Mouse (Mus musculus) megakaryocyte, embryonic 14.5 days (primary cell): ENCODE data around the gene Gm15517. TPM values are rescaled to one million over a fixed set of nuclear protein-coding genes. Genes with fewer than 3 reads are reported as not detected.

Source experiments
- H3K27me3 ChIP-seq: replicated peaks from 2 replicates; pipeline ENCODE3; 2012; ENCODE audit warnings: inconsistent platforms
- H3K36me3 ChIP-seq: replicated peaks from 2 replicates; pipeline ENCODE3; 2012; ENCODE audit warnings: low read length, inconsistent platforms, mixed read lengths
- H3K4me1 ChIP-seq: 2 replicates; pipeline ENCODE4 v1.6.1; 2012; ENCODE audit warnings: inconsistent platforms
- H3K4me3 ChIP-seq: replicated peaks from 2 replicates; pipeline ENCODE3; 2012; ENCODE audit warnings: moderate library complexity, mild to moderate bottlenecking, inconsistent platforms
- H3K9me3 ChIP-seq: 2 replicates; pipeline ENCODE4 v1.6.1; 2012; ENCODE audit warnings: inconsistent platforms
- FLI1 ChIP-seq: IDR thresholded peaks from 2 replicates; pipeline ENCODE4 v1.6.1; 2012; ENCODE audit warnings: low read length, inconsistent platforms, mixed read lengths
- GATA1 ChIP-seq: IDR thresholded peaks from 3 replicates; pipeline ENCODE4 v1.6.1; 2012; ENCODE audit warnings: mixed read lengths, low read length, inconsistent platforms, borderline replicate concordance
- polyA plus RNA-seq: library from polyadenylated mRNA; stranded (reverse); fragments of >175 nt; gene quantifications from 2 replicates; pipeline ENCODE4 v1.2.3, GENCODE M21; 2012; ENCODE audit warnings: low replicate concordance; ENCODE audit not compliant: insufficient read depth

The Gm15517 gene
- polyA plus RNA-seq, 1 experiment, result not detected

DNA sequence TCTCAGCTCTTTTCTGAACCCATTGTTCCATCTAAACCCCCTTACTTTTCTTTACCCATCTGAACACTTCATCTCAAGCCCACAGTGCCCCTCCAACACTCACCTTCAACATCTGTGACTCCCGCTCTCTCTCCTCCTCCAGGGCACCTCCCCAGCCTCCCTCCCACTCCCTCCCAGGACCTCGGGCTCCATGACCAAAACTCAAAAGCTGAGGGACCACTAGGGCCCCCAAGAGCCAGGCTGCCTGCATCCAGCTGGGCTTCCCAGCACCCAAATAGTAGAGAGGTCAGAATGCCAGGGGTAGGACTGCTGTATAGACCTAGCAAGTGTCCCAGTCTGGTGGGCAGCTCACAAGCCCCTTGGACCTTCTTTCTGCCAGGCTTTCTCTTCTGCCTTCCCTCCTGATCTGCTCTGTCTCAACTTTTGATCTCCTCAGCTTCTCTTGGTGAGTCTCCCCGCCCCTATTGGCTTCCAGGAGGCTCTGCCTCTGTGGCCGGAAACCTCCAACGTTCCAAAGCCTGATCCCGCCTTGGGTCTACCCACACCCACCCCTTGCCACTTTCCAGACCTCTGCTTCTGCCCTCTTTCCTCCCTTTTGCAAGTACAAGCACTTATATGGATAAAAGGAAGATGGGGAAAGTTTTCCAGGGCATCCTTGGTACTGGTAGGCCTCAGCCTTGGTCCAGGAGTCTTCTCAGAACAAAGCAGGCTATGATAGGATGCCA lies 45.4 kb downstream of the Gm15517 start, which contains the start of gene Clec11a:
Gene Clec11a, minus strand, starts transcription at position 387 of the 725 bp plus-strand sequence.
- Histone ChIP-seq H3K27me3 (peaks cover 54% of the 10 kb centered on the region), H3K4me3 (peak within 1 kb of the TSS; percentile 97), H3K36me3 (no peaks in the 10 kb centered on the region), H3K4me1 (peaks cover 53% of the 10 kb centered on the region), H3K9me3 (no peaks in the 10 kb centered on the region)
- no peak for TF ChIP-seq FLI1
- no peak for TF ChIP-seq GATA1

DNA sequence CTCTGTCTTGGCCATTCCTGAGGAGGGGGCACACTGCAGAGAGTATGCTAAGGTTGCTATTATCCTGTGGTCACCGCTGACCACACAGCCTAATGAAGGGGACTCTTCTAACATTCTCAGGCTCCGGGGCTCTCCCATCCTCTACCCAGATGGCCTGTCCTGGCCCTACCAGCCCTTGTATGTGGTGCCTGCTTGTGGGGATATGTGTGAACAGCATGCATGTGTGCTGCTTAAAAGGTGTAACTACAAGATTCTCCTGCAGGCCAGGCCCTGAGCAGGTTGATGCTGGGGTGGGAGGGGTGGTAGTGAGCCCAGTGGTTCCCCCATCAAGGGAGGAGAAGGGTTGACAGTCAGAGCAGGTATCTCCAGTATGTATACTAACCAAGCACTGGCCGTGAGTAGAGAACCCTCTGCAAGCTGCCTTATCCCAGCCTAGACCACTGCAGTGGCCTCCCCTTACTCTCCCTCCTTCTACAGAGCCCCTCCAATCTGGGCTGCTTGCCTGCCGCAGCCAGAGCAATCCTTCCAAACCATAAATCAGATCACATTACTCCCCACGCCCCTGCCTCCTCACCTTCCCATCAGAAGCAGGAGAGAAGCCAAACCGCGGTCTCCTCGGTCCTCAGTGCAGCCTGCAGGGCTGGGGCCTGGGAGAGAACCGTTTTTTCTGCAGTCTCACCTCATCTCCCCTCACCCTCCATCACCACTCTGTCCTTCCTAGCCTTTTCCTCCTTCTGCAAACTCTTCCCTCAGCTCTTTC lies 46.2 kb downstream of the Gm15517 start:
- Histone ChIP-seq H3K4me1 (peaks cover 55% of the 10 kb centered on the region), H3K27me3 (peaks cover 62% of the 10 kb centered on the region), H3K9me3 (no peaks in the 10 kb centered on the region), H3K36me3 (no peaks in the 10 kb centered on the region), H3K4me3 (no peak overlapping the region)
- TF ChIP-seq FLI1 (no peak), GATA1 (no peak)

DNA sequence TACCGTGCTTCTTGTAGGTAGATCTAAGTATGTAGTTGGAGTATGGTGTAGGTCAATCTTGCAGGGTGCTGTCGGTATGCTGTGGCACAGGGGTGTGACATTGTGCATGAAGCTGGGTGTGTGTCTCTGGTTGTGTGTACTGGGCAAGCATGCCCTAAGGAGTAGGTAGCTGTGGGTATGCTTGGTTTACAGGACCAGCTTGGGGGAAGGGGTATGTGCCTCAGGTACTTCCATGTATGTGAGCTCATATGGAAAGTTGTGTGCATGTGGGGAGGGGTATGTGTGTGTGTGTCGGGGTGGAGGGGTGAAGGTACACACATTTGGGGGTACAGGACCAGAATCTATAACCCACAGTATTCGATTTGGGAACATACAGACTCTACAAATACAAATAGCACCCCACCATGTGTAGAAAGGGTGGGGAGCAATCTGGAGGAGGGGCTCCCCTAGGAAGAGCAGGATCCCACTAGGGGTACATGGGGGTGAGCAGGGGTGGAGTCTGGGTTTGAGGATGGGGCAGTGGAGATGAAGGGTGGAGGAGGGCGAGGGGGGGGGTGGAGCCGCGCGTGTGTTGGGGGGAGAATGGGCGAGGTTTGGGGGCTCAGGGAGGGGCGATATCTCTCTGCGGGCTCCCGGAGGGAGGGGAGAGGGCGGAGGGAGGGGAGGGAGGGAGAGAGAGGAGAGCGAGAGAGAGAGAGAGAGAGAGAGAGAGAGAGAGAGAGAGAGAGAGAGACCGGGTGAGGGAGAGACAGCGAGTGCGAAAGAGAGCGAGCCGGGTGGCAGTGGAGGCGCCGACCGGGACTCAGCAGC lies 48.4 kb downstream of the Gm15517 start, which contains the start of gene Shank1:
Gene Shank1, plus strand, starts transcription at position 779 of the 810 bp plus-strand sequence.
- Histone ChIP-seq H3K9me3 (no peaks in the 10 kb centered on the region), H3K36me3 (no peaks in the 10 kb centered on the region), H3K4me1 (peaks cover 39% of the 10 kb centered on the region), H3K27me3 (peaks cover 82% of the 10 kb centered on the region), H3K4me3 (peak within 1 kb of the TSS; percentile 81)
- TF ChIP-seq GATA1, result no peak
- no peak for TF ChIP-seq FLI1

DNA sequence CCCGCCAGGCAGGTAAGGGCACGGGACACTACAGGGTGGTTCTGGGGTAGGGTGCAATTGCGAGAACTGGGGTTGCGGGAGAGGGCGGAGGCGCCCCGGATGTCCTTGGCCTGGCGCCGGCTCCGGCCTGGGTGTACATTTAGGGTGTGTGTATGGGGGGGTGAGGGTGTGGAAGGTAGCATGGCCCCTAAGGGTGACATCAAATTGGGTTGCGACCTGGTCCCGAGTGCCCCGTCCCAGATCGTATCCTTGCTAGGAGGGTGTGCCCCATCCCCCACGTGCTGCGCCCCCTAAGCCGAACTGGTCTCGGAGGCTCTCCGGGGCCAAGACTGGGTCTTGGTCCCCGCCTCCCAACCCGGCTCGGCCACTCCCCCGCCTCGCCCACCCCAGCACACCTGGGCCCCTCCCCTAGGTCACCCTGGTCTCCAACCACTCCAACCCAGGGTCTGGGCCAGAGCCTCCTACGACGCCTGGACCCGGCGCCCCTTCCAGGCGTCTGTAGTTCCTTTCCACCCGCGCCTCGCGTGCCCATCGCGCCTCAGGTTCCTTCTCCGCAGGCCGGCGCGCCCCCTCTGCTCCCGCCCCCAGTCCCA lies 49.1 kb downstream of the Gm15517 start:
- peak overlapping the region; percentile 81 for H3K4me3 ChIP-seq
- no peak for TF ChIP-seq GATA1
- no peak for TF ChIP-seq FLI1
- H3K36me3 ChIP-seq, result no peaks in the 10 kb centered on the region
- H3K4me1 ChIP-seq, result peaks cover 35% of the 10 kb centered on the region
- H3K9me3 ChIP-seq, result no peaks in the 10 kb centered on the region
- H3K27me3 ChIP-seq, result peaks cover 83% of the 10 kb centered on the region

DNA sequence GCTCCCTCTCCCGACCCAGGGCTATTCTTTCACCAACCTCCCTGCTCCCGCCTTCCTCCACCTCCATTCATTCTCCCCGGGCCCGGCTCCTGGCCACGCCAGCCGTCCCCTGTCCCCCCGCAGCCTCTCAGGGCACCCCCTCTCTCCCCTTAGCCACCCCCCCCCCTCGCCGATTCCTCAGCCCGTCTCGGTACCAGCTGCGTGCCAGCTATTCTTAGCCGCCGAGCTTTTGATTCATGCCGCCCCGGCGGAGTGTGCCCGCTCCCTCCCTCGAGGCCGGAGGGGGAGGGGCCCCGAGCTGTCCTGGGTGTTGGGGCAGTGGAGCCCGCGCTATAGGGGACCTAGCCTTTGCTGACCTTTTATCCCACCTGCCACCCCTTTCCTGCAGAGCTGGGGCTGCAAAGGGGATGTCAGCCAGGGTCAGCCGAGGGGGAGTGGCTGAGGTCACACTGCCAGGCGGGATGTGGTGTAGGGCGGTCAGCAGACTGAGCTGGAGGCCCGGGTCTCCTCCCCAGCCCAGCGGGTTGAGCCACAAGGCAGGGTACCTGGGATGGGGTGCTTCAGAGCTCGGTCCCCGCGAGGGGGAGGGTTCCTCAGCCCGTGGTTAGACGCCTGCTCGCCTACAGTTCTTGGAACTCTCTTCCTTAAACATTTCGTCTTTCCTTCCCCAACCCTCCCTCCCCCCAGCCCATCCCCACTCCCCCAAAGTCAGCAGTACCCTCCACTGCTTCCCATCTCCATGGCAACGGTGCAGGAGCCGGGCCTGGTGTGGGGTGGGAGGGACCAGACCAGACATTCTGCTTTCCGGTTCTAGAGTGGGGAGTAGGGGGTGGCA lies 49.8 kb downstream of the Gm15517 start:
- no peak for TF ChIP-seq GATA1
- TF ChIP-seq FLI1, result no peak
- Histone ChIP-seq H3K9me3 (no peaks in the 10 kb centered on the region), H3K4me3 (peak overlapping the region; percentile 81), H3K36me3 (no peaks in the 10 kb centered on the region), H3K4me1 (peaks cover 27% of the 10 kb centered on the region), H3K27me3 (peaks cover 90% of the 10 kb centered on the region)

Other genes with a start within 250 kb of the Gm15517 start
- not detected in 2 replicates for gene Klk1b26, start 249.3 kb upstream of the Gm15517 start, polyA plus RNA-seq
- gene Klk1b27, start 209.2 kb upstream of the Gm15517 start, polyA plus RNA-seq, result not detected in 2 replicates
- not detected in 2 replicates for gene Klk1b21, start 159.1 kb upstream of the Gm15517 start, polyA plus RNA-seq
- gene Klk1b22, start 148.8 kb upstream of the Gm15517 start, polyA plus RNA-seq, result not detected in 2 replicates
- not detected in 2 replicates for gene Klk1b16, start 124.7 kb upstream of the Gm15517 start, polyA plus RNA-seq
- gene Klk1b24, start 73.2 kb upstream of the Gm15517 start, polyA plus RNA-seq, result not detected in 2 replicates
- not detected in 2 replicates for gene Klk1b3, start 63.3 kb upstream of the Gm15517 start, polyA plus RNA-seq
- not detected in 2 replicates for gene Klk1b4, start 54.0 kb upstream of the Gm15517 start, polyA plus RNA-seq
- gene Klk1b5, start 45.5 kb upstream of the Gm15517 start, polyA plus RNA-seq, result not detected in 2 replicates
- gene Klk1, start 36.1 kb upstream of the Gm15517 start, polyA plus RNA-seq, result not detected in 2 replicates
- gene Gm36864, start 25.3 kb upstream of the Gm15517 start, polyA plus RNA-seq, result not detected in 2 replicates
- not detected in 2 replicates for gene 1700028J19Rik, start 14.8 kb upstream of the Gm15517 start, polyA plus RNA-seq
- 90.5 and 96.5 TPM in 2 replicates for gene 2410002F23Rik, start 14.7 kb upstream of the Gm15517 start, polyA plus RNA-seq
- not detected in 2 replicates for gene Acp4, start 4.1 kb upstream of the Gm15517 start, polyA plus RNA-seq
- 0.92 and 1.8 TPM in 2 replicates for gene Clec11a, start 45.5 kb downstream of the Gm15517 start, polyA plus RNA-seq
- gene Shank1, start 48.8 kb downstream of the Gm15517 start, polyA plus RNA-seq, result 0.07 TPM in 1 of 2 replicates, not detected in the other
- gene Syt3, start 122.7 kb downstream of the Gm15517 start, polyA plus RNA-seq, result not detected in 2 replicates
- not detected in 2 replicates for gene 1700008O03Rik, start 124.4 kb downstream of the Gm15517 start, polyA plus RNA-seq
- not detected in 2 replicates for gene Lrrc4b, start 167.6 kb downstream of the Gm15517 start, polyA plus RNA-seq
- gene Aspdh, start 203.9 kb downstream of the Gm15517 start, polyA plus RNA-seq, result not detected in 2 replicates
- gene Josd2, start 206.5 kb downstream of the Gm15517 start, polyA plus RNA-seq, result 191 and 466 TPM in 2 replicates
- 156 and 185 TPM in 2 replicates for gene Emc10, start 235.1 kb downstream of the Gm15517 start, polyA plus RNA-seq
- 2.1 and 9.0 TPM in 2 replicates for gene Fam71e1, start 235.1 kb downstream of the Gm15517 start, polyA plus RNA-seq